Comparison of ENCODE assay signal across 15 mouse cellular contexts in the genomic region with DNA sequence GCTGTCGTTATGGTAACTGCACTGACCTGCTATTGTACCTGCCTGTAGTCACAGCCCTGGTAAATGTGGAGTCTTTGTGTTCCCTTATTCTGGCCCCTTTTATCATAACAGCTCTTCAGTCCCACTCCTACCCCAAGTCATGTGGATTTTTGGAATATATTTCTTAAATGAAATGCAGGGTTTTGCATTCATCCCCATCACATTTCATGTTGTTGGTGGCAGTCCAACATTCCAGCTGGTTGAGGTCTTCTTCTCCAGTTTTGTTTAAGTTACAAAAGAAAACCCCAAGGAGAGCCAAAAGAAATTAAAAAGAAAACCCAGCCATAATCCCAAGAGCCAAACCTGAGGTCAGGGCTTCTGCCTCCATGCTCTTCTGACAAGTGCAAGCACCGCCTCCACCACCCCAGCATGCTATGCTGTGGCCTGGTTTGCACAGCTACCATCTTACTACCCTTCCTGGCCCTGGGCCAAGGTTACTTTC. TPM values are rescaled to one million over a fixed set of nuclear protein-coding genes. Genes with fewer than 3 reads are reported as not detected.
DNase-seq lines count a peak whose midpoint lies in the region; ATAC-seq and TF ChIP-seq lines count a peak whose summit lies in the region.
"Had no signal": no experiment of that assay in that cellular context is flagged by ENCODE, and none has a peak within 500 bp of the region (broad histone marks: within the 10 kb centered on the region; RNA-seq: fewer than 3 reads in every experiment).

No protein-coding gene starts in this region.

- H3K4me1 ChIP-seq in forebrain, embryonic 15.5 days, result peaks cover 13% of the 10 kb centered on the region
- H3K4me1 ChIP-seq in forebrain, embryonic 12.5 days, result 0 out of 2 replicates have a peak, but pooled peaks cover 1% of the 10 kb centered on the region
- H3K4me1 ChIP-seq: megakaryocyte, embryonic 14.5 days had no signal

- 0 out of 2 replicates have a peak overlapping the region, but pooled peaks have one; percentile 37 for H3K27ac ChIP-seq in forebrain, embryonic 15.5 days (replicated peaks)
- no peak overlapping the region for H3K27ac ChIP-seq in forebrain, embryonic 12.5 days
- 0 out of 2 replicates have a peak overlapping the region, but pooled peaks have one; percentile 10 for H3K27ac ChIP-seq in left cerebral cortex, adult 2 months
- H3K27ac ChIP-seq: heart, embryonic 13.5 days; hindbrain, embryonic 15.5 days had no signal

- DNase-seq in left cerebral cortex, adult 2 months (ENCODE audit: extremely low spot score in 1 of 2, low spot score in 2 of 2), result no peak
- DNase-seq in left cerebral cortex, adult 8-10 months (ENCODE audit: low spot score in 2 of 2), result no peak
- peak; percentile 42 to 58 for DNase-seq in right cerebral cortex, postnatal 10 days (ENCODE audit: low spot score in 2 of 2)
- DNase-seq in right cerebral cortex, postnatal 4 days, result no peak
- DNase-seq in MN1 (ENCODE audit: low spot score), result no peak
- DNase-seq: adrenal gland, postnatal 25 days; gastrocnemius, postnatal 25 days; kidney, postnatal 36 days; thymus, adult 2 months had no signal

- H3K9ac ChIP-seq in forebrain, embryonic 15.5 days (replicated peaks), result no peak overlapping the region
- H3K9ac ChIP-seq in forebrain, embryonic 12.5 days, result no peak overlapping the region
- H3K9ac ChIP-seq: heart, embryonic 13.5 days; hindbrain, embryonic 15.5 days had no signal

- no peak for TF ChIP-seq CTCF in left cerebral cortex, adult 2 months (IDR thresholded peaks at IDR 0.05)

- 75% methylated on average over 2 of the region's 2 CpGs for WGBS in forebrain, embryonic 15.5 days
- 85% methylated on average over 2 of the region's 2 CpGs for WGBS in forebrain, embryonic 12.5 days

- H3K36me3 ChIP-seq in forebrain, embryonic 15.5 days, result no peaks in the 10 kb centered on the region
- H3K36me3 ChIP-seq in forebrain, embryonic 12.5 days (replicated peaks), result no peaks in the 10 kb centered on the region
- H3K36me3 ChIP-seq: heart, embryonic 13.5 days; hindbrain, embryonic 15.5 days had no signal

- H3K4me3 ChIP-seq in forebrain, embryonic 15.5 days, result no peak overlapping the region
- no peak overlapping the region for H3K4me3 ChIP-seq in forebrain, embryonic 12.5 days (replicated peaks)
- no peak overlapping the region for H3K4me3 ChIP-seq in left cerebral cortex, adult 2 months
- H3K4me3 ChIP-seq: heart, embryonic 13.5 days; hindbrain, embryonic 15.5 days; megakaryocyte, embryonic 14.5 days had no signal

- H3K27me3 ChIP-seq in forebrain, embryonic 15.5 days, result 0 out of 2 replicates have a peak, but pooled peaks cover 2% of the 10 kb centered on the region
- no peaks in the 10 kb centered on the region for H3K27me3 ChIP-seq in forebrain, embryonic 12.5 days
- H3K27me3 ChIP-seq: heart, embryonic 13.5 days; hindbrain, embryonic 15.5 days; megakaryocyte, embryonic 14.5 days had no signal

- peak; percentile 62; the same call in 1 of the 2 replicates for ATAC-seq in forebrain, embryonic 15.5 days (replicated peaks)
- no peak for ATAC-seq in forebrain, embryonic 12.5 days (ENCODE audit: low FRiP score)
- no peak for ATAC-seq in megakaryocyte-erythroid progenitor cell, adult 5-6 weeks (replicated peaks; ENCODE audit: low FRiP score, low TSS enrichment, poor library complexity, severe bottlenecking)

- no peak overlapping the region for H3K4me2 ChIP-seq in forebrain, embryonic 15.5 days (replicated peaks)
- no peak overlapping the region for H3K4me2 ChIP-seq in forebrain, embryonic 12.5 days
- H3K4me2 ChIP-seq: heart, embryonic 13.5 days; hindbrain, embryonic 15.5 days had no signal

- no peaks in the 10 kb centered on the region for H3K9me3 ChIP-seq in forebrain, embryonic 15.5 days
- H3K9me3 ChIP-seq in forebrain, embryonic 12.5 days, result no peaks in the 10 kb centered on the region
- H3K9me3 ChIP-seq: heart, embryonic 13.5 days; hindbrain, embryonic 15.5 days had no signal

- intact Hi-C loops in left cerebral cortex, adult 2 months (cut with DNase I), result no loop called here

RNA-seq across cellular contexts. Expression of a gene that starts 52.5 kb away (rescaled TPM):
- 59.8 and 60.4 TPM in 2 replicates for polyA plus RNA-seq in forebrain, embryonic 15.5 days (2015; fragmentation: Nextera tagmentation; extraction: Ambion mirVana)
- 44.4 and 46.5 TPM in 2 replicates for polyA plus RNA-seq in forebrain, embryonic 12.5 days (2016; fragmentation: Nextera tagmentation; extraction: Ambion mirVana)
- total RNA-seq in left cerebral cortex, adult 2 months (2021), result 10 to 100 TPM; 17.3 to 18.7 TPM
- total RNA-seq in left cerebral cortex, adult 8-10 months (2022), result 10 to 100 TPM; 14.2 to 15.6 (median 15.4) TPM
- 0.32 TPM in 1 of 2 replicates, not detected in the other for total RNA-seq in megakaryocyte-erythroid progenitor cell, adult 5-6 weeks (2014; fragmentation: Nextera tagmentation)
- 0.15 TPM in 1 of 2 replicates, not detected in the other for total RNA-seq in megakaryocyte-erythroid progenitor cell, adult 5-6 weeks (2017)

Comparison
In these comparisons a context has a peak if more than half of its experiments do, and no peak if none do; other contexts are left out.
1. DNase-seq: peak in right cerebral cortex, postnatal 10 days (2 of 2); none in left cerebral cortex, adult 2 months (0 of 2), left cerebral cortex, adult 8-10 months (0 of 2), right cerebral cortex, postnatal 4 days (single experiment) and MN1 (single experiment).
2. RNA of a gene that starts 52.5 kb away (total RNA-seq): 17.3 to 18.7 TPM in left cerebral cortex, adult 2 months and 14.2 to 15.6 TPM in left cerebral cortex, adult 8-10 months; 0.15 to 0.32 TPM in megakaryocyte-erythroid progenitor cell, adult 5-6 weeks; every median in the first group is over 10 times any median in the second.